ENCODE assay signal across 8 mouse cellular contexts in the genomic region with DNA sequence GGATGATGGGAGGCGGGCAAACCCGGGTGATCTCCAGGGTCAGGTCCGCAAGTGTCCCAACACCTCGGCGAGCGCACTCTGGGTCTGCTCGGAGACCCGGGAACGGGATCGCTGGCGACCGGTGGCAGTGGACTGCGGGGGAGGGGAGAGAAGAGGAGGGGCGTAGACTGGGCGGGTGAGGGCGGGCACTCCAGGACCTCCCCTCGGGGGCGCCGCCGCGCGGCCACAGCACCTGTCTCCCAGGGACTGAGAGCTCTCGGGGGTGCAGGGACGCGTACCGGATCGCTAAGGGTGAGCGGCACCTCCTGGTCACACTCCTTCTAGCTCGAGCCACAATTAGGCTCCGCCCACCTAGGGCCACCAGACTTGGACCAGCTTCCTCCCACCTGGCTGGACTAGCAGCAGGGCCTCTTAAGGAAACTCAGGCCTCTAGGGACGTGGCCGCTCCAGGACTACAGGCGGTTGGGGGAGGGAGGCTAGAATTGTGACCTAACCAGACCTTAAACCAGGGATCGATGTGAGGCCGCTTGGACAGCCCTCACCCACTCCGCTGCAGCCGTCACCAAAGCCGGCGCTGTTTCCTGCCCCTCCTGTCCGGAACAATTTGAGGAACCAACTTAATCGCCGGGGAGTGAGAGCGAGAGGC. TPM values are rescaled to one million over a fixed set of nuclear protein-coding genes. Genes with fewer than 3 reads are reported as not detected.
DNase-seq lines count a peak whose midpoint lies in the region; ATAC-seq and TF ChIP-seq lines count a peak whose summit lies in the region.

Gene Cmtm8, minus strand, starts transcription at position 140 of the 646 bp plus-strand sequence.

- TF ChIP-seq POLR2A in MEL (IDR thresholded peaks at IDR 0.05; ENCODE audit: control insufficient read depth in 1 of 2, insufficient read depth in 1 of 2, low read depth in 1 of 2, low read length in 2 of 2, poor library complexity in 1 of 2) = 0 out of 4 replicates have a peak, but pooled peaks of 1 of the 2 experiments have one; percentile 29

- H3K4me3 ChIP-seq in MEL (ENCODE audit: control insufficient read depth in 1 of 2, insufficient read depth in 1 of 2, low read depth in 2 of 2, low read length in 2 of 2) = peak within 1 kb of the TSS; percentile 67 to 85

- H3K36me3 ChIP-seq in MEL (ENCODE audit: control insufficient read depth in 1 of 2, insufficient read depth in 2 of 2, low read length in 2 of 2) = no peaks in the 10 kb centered on the region

- peak; percentile 66 for DNase-seq in MEL (ENCODE audit: low read depth, low spot score)
- DNase-seq in cerebellum, adult 11-12 months = peak; percentile 8
- peak; percentile 60 for DNase-seq in forelimb bud, embryonic 11.5 days (ENCODE audit: low read depth, low spot score)
- DNase-seq in layer of hippocampus, postnatal 10 days (ENCODE audit: low spot score in 2 of 2) = peak; percentile 50 to 53
- peak; percentile 91 for DNase-seq in lung, postnatal 36 days
- DNase-seq in ovary, postnatal 36 days (ENCODE audit: low spot score) = peak; percentile 74
- peak; percentile 55 to 67 for DNase-seq in thymus, postnatal 36 days

- H3K9me3 ChIP-seq in MEL (replicated peaks; ENCODE audit: insufficient read depth, low read length) = no peaks in the 10 kb centered on the region

- peak; percentile 87 to 91 for ATAC-seq in hematopoietic stem cell, adult 5-6 weeks (replicated peaks in 1 of 2; ENCODE audit: insufficient read depth in 1 of 2, low FRiP score in 2 of 2, low TSS enrichment in 1 of 2, low read depth in 1 of 2, poor library complexity in 2 of 2, severe bottlenecking in 2 of 2)

- no peaks in the 10 kb centered on the region for H3K79me2 ChIP-seq in MEL (ENCODE audit: control insufficient read depth, insufficient read depth, low read length, poor library complexity)

- no peaks in the 10 kb centered on the region for H3K27me3 ChIP-seq in MEL (ENCODE audit: control insufficient read depth in 1 of 2, insufficient read depth in 2 of 2, low read length in 2 of 2)

- no peak for TF ChIP-seq CTCF in MEL (IDR thresholded peaks at IDR 0.05 in 2 of 3, conservative IDR thresholded peaks at IDR 0.05 in 1 of 3; ENCODE audit: control insufficient read depth in 1 of 3, insufficient read depth in 1 of 3, low read depth in 2 of 3, low read length in 3 of 3, poor library complexity in 1 of 3, severe bottlenecking in 1 of 3)

- no peak for TF ChIP-seq EP300 in MEL (IDR thresholded peaks at IDR 0.05; ENCODE audit: low read depth in 1 of 2, low read length in 2 of 2)

- no peaks in the 10 kb centered on the region for H3K4me1 ChIP-seq in MEL (ENCODE audit: control insufficient read depth in 1 of 2, insufficient read depth in 2 of 2, low read length in 2 of 2)

- peak within 1 kb of the TSS; percentile 61 for H3K9ac ChIP-seq in MEL (ENCODE audit: control insufficient read depth, low read depth, low read length, poor library complexity, severe bottlenecking)

- no peak for TF ChIP-seq RAD21 in MEL (IDR thresholded peaks at IDR 0.05; ENCODE audit: low read depth, low read length)

- H3K27ac ChIP-seq in MEL (ENCODE audit: control insufficient read depth, low read depth, low read length) = no peak within 1 kb of the TSS; the same call in 1 of the 2 replicates

TF ChIP-seq in MEL, 35 proteins besides CTCF, POLR2A, EP300 and RAD21:
- TF ChIP-seq POLR2AphosphoS5 (IDR thresholded peaks at IDR 0.05; ENCODE audit: borderline replicate concordance, low read depth, low read length) = no peak
- peak; percentile 17; the same call in 1 of the 2 replicates for TF ChIP-seq NELFE (IDR thresholded peaks at IDR 0.05; ENCODE audit: low read depth, low read length)
TF ChIP-seq in MEL: peak in this region for 1.

RNA-seq across cellular contexts. Expression of gene Cmtm8, which starts in this region (rescaled TPM):
- total RNA-seq in MEL (2012; rRNA removed) = 1.9 and 2.3 TPM in 2 replicates
- 1 to 10 TPM in 1 of 2 experiments, not detected in 1; 7.9 TPM for polyA plus RNA-seq in MEL (2012; ENCODE audit: insufficient read depth in 1 of 2, insufficient read length in 2 of 2, low read depth in 1 of 2, low replicate concordance in 2 of 2, missing spikeins in 1 of 2)
- 7.2 and 9.0 TPM in 2 replicates for total RNA-seq in hematopoietic stem cell, adult 5-6 weeks (2017)
- total RNA-seq in layer of hippocampus, postnatal 10 days (2021) = 1 to 10 TPM; 1.7 to 2.9 TPM

Comparison
In these comparisons a context has a peak if more than half of its experiments do, and no peak if none do; other contexts are left out.
1. DNase-seq: peak in every context shown above with its lines; median percentile 91 in lung, postnatal 36 days; 74 in ovary, postnatal 36 days; 66 in MEL; 61 in thymus, postnatal 36 days; 60 in forelimb bud, embryonic 11.5 days; 52 in layer of hippocampus, postnatal 10 days; 8 in cerebellum, adult 11-12 months.